Mouse (Mus musculus) lung, embryonic 15.5 days (tissue): Measurements from ENCODE around the gene Ift22. TPM values are rescaled to one million over a fixed set of nuclear protein-coding genes. Genes with fewer than 3 reads are reported as not detected.

Experiments used
- ATAC-seq: fragments of 200-750 bp; cut with Nextera tagmentation; 2 replicates; pipeline ENCODE4 v1.8.0; 2017; ENCODE audit warnings: moderate number of reproducible peaks, borderline replicate concordance; ENCODE audit not compliant: low FRiP score, low TSS enrichment; ENCODE audit errors: extremely low read depth
- H3K27ac ChIP-seq: fragments of 300-500 bp; sonication (generic); 2 replicates; pipeline ENCODE4 v1.5.1; 2015; ENCODE audit warnings: moderate library complexity, mild to moderate bottlenecking, inconsistent platforms
- H3K27me3 ChIP-seq: fragments of 300-500 bp; sonication (generic); 2 replicates; pipeline ENCODE4 v1.6.1; 2015; ENCODE audit warnings: inconsistent platforms
- H3K36me3 ChIP-seq: fragments of 300-500 bp; sonication (generic); 2 replicates; pipeline ENCODE4 v1.6.1; 2015; ENCODE audit warnings: inconsistent platforms
- H3K4me1 ChIP-seq: fragments of 300-500 bp; sonication (generic); 2 replicates; pipeline ENCODE4 v1.6.1; 2015; ENCODE audit warnings: inconsistent platforms
- H3K4me2 ChIP-seq: fragments of 300-500 bp; sonication (generic); 2 replicates; pipeline ENCODE4 v1.6.1; 2015; ENCODE audit warnings: inconsistent platforms, mild to moderate bottlenecking, moderate library complexity
- H3K4me3 ChIP-seq: fragments of 300-500 bp; sonication (generic); 2 replicates; pipeline ENCODE4 v1.5.1; 2015; ENCODE audit warnings: mild to moderate bottlenecking, inconsistent platforms
- H3K9ac ChIP-seq: fragments of 300-500 bp; sonication (generic); 2 replicates; pipeline ENCODE4 v1.6.1; 2015; ENCODE audit warnings: inconsistent platforms
- H3K9me3 ChIP-seq: fragments of 300-500 bp; sonication (generic); 2 replicates; pipeline ENCODE4 v1.6.1; 2016; ENCODE audit warnings: inconsistent platforms
- WGBS: fragments of 180-500 bp; shearing (Covaris S2); methylation state at CpG from one replicate; pipeline ENCODE4 v1.1.7; 2015; 5-methylcytosine and 5-hydroxymethylcytosine counted together
- polyA plus RNA-seq: library from polyadenylated mRNA; unstranded; fragments of >200 nt; fragmentation: Nextera tagmentation; extraction: Ambion mirVana; gene quantifications from 2 replicates; pipeline ENCODE4 v1.2.1, GENCODE M21; 2015

Gene Ift22
- polyA plus RNA-seq, 1 experiment from 2014 or later, result 87.1 TPM

DNA sequence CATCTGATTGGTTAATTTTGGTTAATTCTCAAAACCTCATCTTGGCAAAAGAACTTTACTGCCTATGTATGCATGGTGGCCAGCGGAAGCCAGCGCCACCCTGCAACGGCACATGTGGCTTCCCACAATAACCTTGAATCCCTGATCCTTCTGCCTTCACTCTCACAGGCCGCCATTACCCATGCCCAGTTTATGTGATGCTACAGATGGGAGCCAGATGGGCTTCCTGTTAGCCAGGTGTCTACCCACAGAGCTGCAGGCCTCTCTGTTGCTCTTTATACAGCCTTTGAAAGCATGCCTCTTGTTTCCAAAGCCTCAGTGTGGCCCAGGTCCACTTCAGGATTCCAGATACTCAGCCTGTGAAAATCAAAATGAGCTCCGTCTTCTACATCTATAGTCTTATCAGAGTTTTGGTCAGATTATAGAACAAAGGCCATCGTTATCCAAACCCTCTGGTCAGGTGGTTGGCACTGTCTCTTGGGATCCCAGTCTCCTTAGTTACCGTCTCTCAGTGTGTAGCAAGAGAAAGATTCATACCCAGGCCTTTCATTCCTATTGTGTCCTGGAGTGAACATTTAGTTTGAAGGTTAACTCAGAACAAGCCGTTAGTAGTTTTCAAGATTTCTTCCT is 9.8 kb downstream of the Ift22 start:
- H3K27ac ChIP-seq, result no peak overlapping the region
- H3K9me3 ChIP-seq, result no peaks in the 10 kb centered on the region
- H3K9ac ChIP-seq, result no peak overlapping the region
- H3K27me3 ChIP-seq, result no peaks in the 10 kb centered on the region
- H3K36me3 ChIP-seq, result peaks cover 3% of the 10 kb centered on the region; the same call in 1 of the 2 replicates
- H3K4me2 ChIP-seq, result no peak overlapping the region
- peaks cover 6% of the 10 kb centered on the region; the same call in 1 of the 2 replicates for H3K4me1 ChIP-seq
- 93% methylated on average over 8 of the region's 8 CpGs for WGBS
- H3K4me3 ChIP-seq, result no peak overlapping the region
- ATAC-seq, result no peak

DNA sequence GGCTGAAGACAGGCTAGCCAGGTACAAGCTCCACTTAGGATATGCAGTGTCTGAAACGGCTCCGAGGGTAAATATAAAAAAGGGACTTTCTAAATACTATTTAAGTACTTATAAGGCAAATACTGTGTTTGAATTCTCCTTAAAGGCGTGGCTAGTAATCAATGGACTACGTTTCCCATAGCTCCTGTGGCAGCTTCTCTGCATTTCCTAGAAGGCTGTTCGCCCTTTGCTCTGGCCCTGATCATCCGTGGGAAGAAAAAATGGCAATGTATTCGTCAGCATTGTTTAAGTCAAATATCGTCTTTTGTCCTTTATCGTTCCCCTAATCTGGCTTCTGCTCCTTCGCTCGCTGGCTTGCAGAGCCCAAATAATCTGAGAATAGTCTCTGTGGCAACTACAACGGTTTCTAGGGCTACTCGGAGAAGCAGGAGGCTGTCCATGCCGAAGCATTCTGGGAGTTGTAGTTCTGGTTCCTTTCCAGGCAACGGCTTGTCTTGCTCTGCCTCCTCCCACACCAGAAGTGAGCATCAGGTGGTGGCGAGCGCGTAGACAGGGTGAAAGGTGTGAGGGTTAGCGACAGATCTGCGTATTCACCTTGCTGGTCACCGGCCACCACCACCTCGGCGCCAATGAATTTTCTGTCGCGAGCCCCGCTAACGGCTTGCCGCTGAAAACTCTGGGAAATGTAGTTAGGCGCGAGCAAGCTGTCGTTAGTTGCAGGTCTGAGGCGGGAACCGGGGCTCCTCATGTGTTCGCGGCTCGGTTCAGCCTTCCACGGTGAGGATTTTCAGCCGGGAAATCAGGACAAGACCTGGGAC is 10.9 kb downstream of the Ift22 start:
- peak; percentile 85; the same call in 1 of the 2 replicates for ATAC-seq
- Histone ChIP-seq H3K4me2 (peak overlapping the region; percentile 87), H3K9me3 (no peaks in the 10 kb centered on the region), H3K9ac (peak overlapping the region; percentile 51), H3K27me3 (no peaks in the 10 kb centered on the region), H3K4me1 (peaks cover 6% of the 10 kb centered on the region; the same call in 1 of the 2 replicates), H3K4me3 (peak overlapping the region; percentile 54), H3K27ac (no peak overlapping the region), H3K36me3 (no peaks in the 10 kb centered on the region)
- 2% methylated on average over 38 of the region's 38 CpGs for WGBS

DNA sequence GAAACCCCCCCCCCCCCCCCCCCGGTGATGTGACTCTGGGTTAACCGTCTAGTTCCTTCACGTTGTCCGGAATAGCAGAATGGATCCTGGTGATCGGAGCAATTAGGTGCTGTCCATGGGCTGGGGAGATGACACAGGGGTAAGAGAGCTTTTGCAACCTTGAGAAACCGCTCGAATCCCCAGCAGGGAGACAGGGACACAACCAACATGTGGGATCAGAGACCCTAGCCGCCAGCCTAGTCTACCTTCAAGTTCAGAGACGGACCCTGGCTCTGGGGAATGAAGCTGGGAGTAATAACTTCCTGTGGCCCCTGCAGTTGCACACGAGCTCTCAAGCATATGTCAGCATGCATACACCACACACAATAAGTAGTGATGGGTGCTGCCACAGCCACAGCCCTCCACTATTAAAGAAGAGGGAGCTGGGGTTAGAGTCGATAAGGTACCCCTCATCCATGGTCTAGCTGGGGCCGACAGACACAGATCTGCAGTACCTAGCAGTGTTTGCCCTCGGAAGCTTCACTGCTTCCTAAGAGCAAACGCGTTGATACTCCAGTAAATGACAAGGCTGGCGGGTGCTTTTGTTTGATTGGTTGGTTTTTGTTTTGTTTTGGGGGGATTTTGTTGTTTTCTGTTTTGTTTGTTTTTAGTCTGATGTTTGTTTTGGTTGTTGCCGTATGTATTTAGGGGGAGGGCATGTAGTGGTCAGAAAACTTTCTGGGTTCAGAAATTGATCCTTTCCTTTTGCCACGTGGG is 11.8 kb downstream of the Ift22 start:
- no peak overlapping the region for H3K27ac ChIP-seq
- peak overlapping the region; percentile 51 for H3K9ac ChIP-seq
- no peak for ATAC-seq
- no peaks in the 10 kb centered on the region for H3K9me3 ChIP-seq
- H3K4me1 ChIP-seq, result peaks cover 6% of the 10 kb centered on the region; the same call in 1 of the 2 replicates
- H3K4me2 ChIP-seq, result peak overlapping the region; percentile 87
- H3K4me3 ChIP-seq, result peak overlapping the region; percentile 54
- H3K27me3 ChIP-seq, result no peaks in the 10 kb centered on the region
- no peaks in the 10 kb centered on the region for H3K36me3 ChIP-seq
- 16% methylated on average over 18 of the region's 18 CpGs for WGBS

DNA sequence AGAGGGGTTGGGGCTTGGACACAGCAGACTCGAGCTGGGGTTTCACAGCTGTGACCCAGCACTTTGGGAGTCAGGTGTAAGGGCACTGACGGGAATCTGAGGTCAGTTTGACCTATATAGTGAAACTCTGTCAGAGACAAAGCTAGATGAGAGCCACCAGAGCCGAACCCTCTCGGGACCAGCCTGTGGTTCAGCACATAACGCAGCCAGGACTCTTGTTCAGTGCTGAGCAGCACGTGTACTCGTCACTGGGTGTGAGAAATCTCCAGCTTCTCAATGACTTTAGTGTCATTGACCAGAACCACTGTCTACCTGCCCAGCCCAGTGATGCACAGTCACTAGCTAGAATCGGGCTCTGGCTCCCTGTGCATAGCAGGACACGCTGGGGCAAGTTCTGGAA is 14.9 kb downstream of the Ift22 start:
- 81% methylated on average over 9 of the region's 9 CpGs for WGBS

GRCm38 (mm10) chr5:136923751-136924478 is 16.0 kb downstream of the Ift22 start:
- Histone ChIP-seq H3K36me3 (0 out of 2 replicates have a peak, but pooled peaks cover 3% of the 10 kb centered on the region), H3K27me3 (no peaks in the 10 kb centered on the region), H3K4me2 (no peak overlapping the region), H3K4me3 (no peak overlapping the region), H3K27ac (no peak overlapping the region), H3K9ac (no peak overlapping the region), H3K4me1 (peaks cover 6% of the 10 kb centered on the region; the same call in 1 of the 2 replicates), H3K9me3 (no peaks in the 10 kb centered on the region)
- 45% methylated on average over 7 of the region's 7 CpGs for WGBS
- ATAC-seq, result no peak

More for the DNA sequence above, 14.9 kb downstream of the Ift22 start:
- Histone ChIP-seq H3K9me3 (no peaks in the 10 kb centered on the region), H3K9ac (no peak overlapping the region), H3K27ac (no peak overlapping the region), H3K4me2 (no peak overlapping the region), H3K27me3 (no peaks in the 10 kb centered on the region), H3K4me3 (no peak overlapping the region), H3K4me1 (peaks cover 6% of the 10 kb centered on the region; the same call in 1 of the 2 replicates), H3K36me3 (0 out of 2 replicates have a peak, but pooled peaks cover 3% of the 10 kb centered on the region)
- ATAC-seq, result no peak

GRCm38 (mm10) chr5:136929073-136929472 is 21.1 kb downstream of the Ift22 start:
- 12% methylated on average over 4 of the region's 4 CpGs for WGBS
- no peaks in the 10 kb centered on the region for H3K9me3 ChIP-seq
- peak overlapping the region; percentile 51; the same call in 1 of the 2 replicates for H3K27ac ChIP-seq

GRCm38 (mm10) chr5:136931896-136932295 is 23.9 kb downstream of the Ift22 start:
- no peak overlapping the region for H3K27ac ChIP-seq
- H3K4me2 ChIP-seq, result no peak overlapping the region
- no peak overlapping the region for H3K9ac ChIP-seq
- no peak overlapping the region for H3K4me3 ChIP-seq
- 78% methylated on average over 14 of the region's 14 CpGs for WGBS
- no peaks in the 10 kb centered on the region for H3K9me3 ChIP-seq
- ATAC-seq, result no peak
- no peaks in the 10 kb centered on the region for H3K27me3 ChIP-seq
- H3K36me3 ChIP-seq, result no peaks in the 10 kb centered on the region
- H3K4me1 ChIP-seq, result 0 out of 2 replicates have a peak, but pooled peaks cover 4% of the 10 kb centered on the region

More at GRCm38 (mm10) chr5:136929073-136929472, 21.1 kb downstream of the Ift22 start:
- 0 out of 2 replicates have a peak, but pooled peaks cover 3% of the 10 kb centered on the region for H3K36me3 ChIP-seq
- peak overlapping the region; percentile 11; the same call in 1 of the 2 replicates for H3K4me2 ChIP-seq
- ATAC-seq, result peak; percentile 80; the same call in 1 of the 2 replicates
- no peak overlapping the region for H3K9ac ChIP-seq
- H3K27me3 ChIP-seq, result no peaks in the 10 kb centered on the region
- H3K4me3 ChIP-seq, result no peak overlapping the region
- 0 out of 2 replicates have a peak, but pooled peaks cover 4% of the 10 kb centered on the region for H3K4me1 ChIP-seq

DNA sequence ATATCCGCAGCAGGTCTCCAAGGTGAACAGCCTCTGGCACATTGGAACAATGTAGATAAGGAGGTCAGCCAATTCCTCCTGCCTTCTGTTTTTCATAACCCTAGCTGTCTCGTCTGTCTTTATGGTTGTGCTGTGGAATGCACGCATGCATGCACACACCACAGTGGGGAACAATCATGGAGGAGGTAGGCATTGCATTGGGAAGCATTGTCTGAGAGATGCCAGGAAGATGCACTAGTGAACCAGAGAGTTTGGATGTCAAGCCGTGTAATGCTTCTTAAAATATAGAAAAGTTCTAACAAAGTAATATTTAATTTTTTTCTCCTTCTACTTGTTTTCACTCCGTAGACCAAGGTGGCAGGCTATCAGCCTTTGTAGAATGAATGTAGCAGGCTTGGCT is 25.0 kb downstream of the Ift22 start:
- Histone ChIP-seq H3K9me3 (no peaks in the 10 kb centered on the region), H3K4me3 (no peak overlapping the region), H3K27ac (no peak overlapping the region), H3K4me2 (no peak overlapping the region), H3K36me3 (no peaks in the 10 kb centered on the region), H3K27me3 (no peaks in the 10 kb centered on the region), H3K4me1 (0 out of 2 replicates have a peak, but pooled peaks cover 4% of the 10 kb centered on the region), H3K9ac (no peak overlapping the region)
- ATAC-seq, result no peak
- WGBS, result 76% methylated on average over 5 of the region's 5 CpGs

DNA sequence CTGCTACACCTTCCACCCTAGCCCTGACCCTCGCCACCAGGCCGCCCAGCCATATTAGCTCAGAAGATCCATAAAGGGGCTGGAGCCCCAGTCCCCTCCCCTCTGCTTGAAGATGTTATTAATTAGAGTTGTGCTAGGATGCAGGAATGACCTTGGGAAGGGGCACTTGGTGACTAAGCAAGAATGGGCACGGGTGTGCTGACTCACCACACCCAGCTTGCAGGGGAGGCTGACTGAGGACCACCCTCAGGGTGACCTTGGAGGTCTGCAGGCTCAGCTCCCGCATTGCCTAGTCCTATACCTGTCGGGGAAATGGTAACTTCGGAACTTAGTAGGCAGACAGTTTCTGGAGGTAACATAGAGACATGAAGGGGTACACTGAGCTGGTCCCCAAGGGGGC is 26.0 kb downstream of the Ift22 start:
- H3K9ac ChIP-seq, result no peak overlapping the region
- no peak for ATAC-seq
- H3K4me1 ChIP-seq, result 0 out of 2 replicates have a peak, but pooled peaks cover 4% of the 10 kb centered on the region
- no peak overlapping the region for H3K4me2 ChIP-seq
- no peaks in the 10 kb centered on the region for H3K9me3 ChIP-seq
- H3K27me3 ChIP-seq, result no peaks in the 10 kb centered on the region
- WGBS, result 81% methylated on average over 6 of the region's 6 CpGs
- no peaks in the 10 kb centered on the region for H3K36me3 ChIP-seq
- no peak overlapping the region for H3K4me3 ChIP-seq
- no peak overlapping the region for H3K27ac ChIP-seq

GRCm38 (mm10) chr5:136935905-136936695 is 28.1 kb downstream of the Ift22 start:
- H3K4me3 ChIP-seq, result no peak overlapping the region
- no peak overlapping the region for H3K4me2 ChIP-seq
- H3K36me3 ChIP-seq, result no peaks in the 10 kb centered on the region
- H3K27me3 ChIP-seq, result no peaks in the 10 kb centered on the region
- WGBS, result 66% methylated on average over 7 of the region's 7 CpGs
- no peak for ATAC-seq
- H3K27ac ChIP-seq, result no peak overlapping the region
- no peak overlapping the region for H3K9ac ChIP-seq
- no peaks in the 10 kb centered on the region for H3K9me3 ChIP-seq
- no peaks in the 10 kb centered on the region for H3K4me1 ChIP-seq
